Mouse (Mus musculus): ENCODE results near the gene Cd302. TPM values are rescaled to one million over a fixed set of nuclear protein-coding genes. Genes with fewer than 3 reads are reported as not detected.

Cd302 gene
- total RNA-seq, 2 experiments from 2014 or later, result 12.3 to 12.8 TPM

DNA sequence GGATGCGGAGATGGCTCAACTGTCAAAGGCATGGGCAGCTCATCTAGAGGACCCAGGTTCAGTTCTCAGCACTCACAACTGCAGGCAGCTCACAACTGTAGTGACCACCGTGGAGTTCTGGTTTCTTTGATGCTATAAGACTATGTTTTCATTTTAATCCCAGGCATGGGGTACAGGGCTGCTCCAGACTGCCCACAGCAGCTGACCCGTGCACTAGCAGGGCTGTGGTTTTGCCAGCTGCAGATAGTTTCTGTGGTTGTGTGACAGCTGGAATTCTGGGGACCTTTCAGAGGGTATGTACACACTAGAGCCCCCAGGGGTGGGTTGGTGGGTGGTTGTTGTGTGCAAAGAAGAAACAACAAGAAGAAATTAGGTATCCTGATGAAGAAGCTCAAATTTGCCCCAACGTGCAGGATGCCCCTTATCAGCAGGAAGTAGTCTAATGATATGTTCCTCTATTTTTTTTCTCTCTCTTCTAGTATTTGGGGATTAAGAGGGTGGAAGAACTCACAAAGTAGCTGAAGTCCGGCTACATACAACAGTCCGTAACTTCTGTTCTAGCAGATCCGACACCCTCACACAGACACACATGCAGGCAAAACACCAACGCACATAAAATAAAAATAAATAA lies 81.3 kb downstream of the Cd302 start:
- DNase-seq, result no peak
- intact Hi-C loops (cut with DNase I), result loop anchor here (10.0 kb wide), 1 partner anchor 678 kb away; no protein-coding TSS in a partner anchor

Other genes with a start within 250 kb of the Cd302 start
- 10 to 100 TPM; 55.6 to 60.3 TPM for gene Baz2b, start 74.6 kb downstream of the Cd302 start, total RNA-seq (2021)
- 10 to 100 TPM; 47.4 to 52.6 TPM for gene March7, start 74.6 kb downstream of the Cd302 start, total RNA-seq (2021)
- gene Ly75, start 98.8 kb upstream of the Cd302 start, total RNA-seq (2021), result 1 to 10 TPM; 1.3 to 1.4 TPM